Mouse (Mus musculus) G1E (cell line): ENCODE measurements around the gene Sh3kbp1. TPM values are rescaled to one million over a fixed set of nuclear protein-coding genes. Genes with fewer than 3 reads are reported as not detected.

Experiments used
- ATAC-seq: 2 replicates; pipeline ENCODE4 v1.8.0; 2016; ENCODE audit warnings: mild to moderate bottlenecking; ENCODE audit not compliant: insufficient number of reproducible peaks, poor library complexity, low FRiP score, severe bottlenecking; ENCODE audit errors: extremely low read depth
- DNase-seq: peaks from one replicate; pipeline ENCODE4 v3.0.0; 2012; ENCODE audit warnings: low spot score
- H3K27me3 ChIP-seq: 2 replicates; pipeline ENCODE4 v1.6.1; 2012; ENCODE audit warnings: mild to moderate bottlenecking, low read length, inconsistent platforms; ENCODE audit not compliant: insufficient read depth
- H3K36me3 ChIP-seq: replicated peaks from 2 replicates; pipeline ENCODE3; 2012; ENCODE audit warnings: mild to moderate bottlenecking, inconsistent platforms
- H3K4me1 ChIP-seq: 2 replicates; pipeline ENCODE4 v1.6.1; 2012; ENCODE audit warnings: low read depth, low read length, inconsistent platforms, mixed read lengths; ENCODE audit not compliant: insufficient read depth
- H3K4me3 ChIP-seq: 2 replicates; pipeline ENCODE4 v1.5.1; 2012; ENCODE audit warnings: low read depth, mild to moderate bottlenecking, inconsistent platforms, low read length, moderate library complexity, mixed read lengths
- H3K9me3 ChIP-seq: replicated peaks from 2 replicates; pipeline ENCODE4 v1.6.1; 2012; ENCODE audit warnings: inconsistent platforms
- CTCF ChIP-seq: IDR thresholded peaks from 2 replicates; pipeline ENCODE4 v1.5.1; 2012; ENCODE audit warnings: low read depth, low read length, inconsistent platforms, mixed read lengths
- GATA1 ChIP-seq: IDR thresholded peaks from 2 replicates; pipeline ENCODE4 v1.6.1; 2012; ENCODE audit warnings: borderline replicate concordance, low read length, inconsistent platforms, mixed read lengths
- GATA2 ChIP-seq: IDR thresholded peaks from 2 replicates; pipeline ENCODE4 v1.6.1; 2012; ENCODE audit warnings: low read depth, low read length, inconsistent platforms, borderline replicate concordance
- POLR2AphosphoS5 ChIP-seq: IDR thresholded peaks from 2 replicates; pipeline ENCODE4 v1.6.1; 2012; ENCODE audit warnings: low read depth, low read length, inconsistent platforms; ENCODE audit not compliant: insufficient replicate concordance
- TAL1 ChIP-seq: conservative IDR thresholded peaks from 2 replicates; pipeline ENCODE4 v1.6.1; 2012; ENCODE audit warnings: low read depth, low read length, inconsistent platforms, mixed read lengths
- polyA plus RNA-seq: library from polyadenylated mRNA; stranded (reverse); fragments of >175 nt; gene quantifications from 2 replicates; pipeline ENCODE4 v1.2.3, GENCODE M21; 2012
- total RNA-seq, 2 experiments: library from RNA; stranded (forward) in 1 of 2; stranded (reverse) in 1 of 2; fragments of 200-1000 nt in 1 of 2; fragments of >200 nt in 1 of 2; fragmentation: Nextera tagmentation in 1 of 2; gene quantifications; 2 replicates each; pipeline ENCODE4 v1.2.3; 2014 to 2017

The Sh3kbp1 gene
- total and polyA plus RNA-seq, 3 experiments, result 13.3 to 242 (median 231) TPM

- peak; percentile 3 for DNase-seq
- Histone ChIP-seq H3K9me3 (no peaks in the 10 kb centered on the region), H3K4me3 (no peak overlapping the region), H3K27me3 (no peaks in the 10 kb centered on the region), H3K36me3 (peaks cover 13% of the 10 kb centered on the region), H3K4me1 (peaks cover 83% of the 10 kb centered on the region)
- TF ChIP-seq POLR2AphosphoS5, result no peak
- peak; percentile 61; the same call in 1 of the 2 replicates for ATAC-seq
Measured at GRCm38 (mm10) chrX:159647564-159647963, 20.5 kb downstream of the Sh3kbp1 start.

- peaks cover 73% of the 10 kb centered on the region for H3K4me1 ChIP-seq
- no peak for DNase-seq
- no peaks in the 10 kb centered on the region for H3K9me3 ChIP-seq
- TF ChIP-seq POLR2AphosphoS5 (no peak), GATA2 (no peak), GATA1 (no peak), TAL1 (no peak), CTCF (no peak)
- no peak overlapping the region for H3K4me3 ChIP-seq
- H3K27me3 ChIP-seq, result no peaks in the 10 kb centered on the region
- peaks cover 13% of the 10 kb centered on the region for H3K36me3 ChIP-seq
- no peak for ATAC-seq
Measured at GRCm38 (mm10) chrX:159648598-159648997, 21.5 kb downstream of the Sh3kbp1 start.

- no peak for DNase-seq
- Histone ChIP-seq H3K27me3 (no peaks in the 10 kb centered on the region), H3K9me3 (no peaks in the 10 kb centered on the region), H3K4me3 (no peak overlapping the region; the same call in 1 of the 2 replicates), H3K36me3 (peaks cover 10% of the 10 kb centered on the region), H3K4me1 (peaks cover 58% of the 10 kb centered on the region)
- TF ChIP-seq GATA1, result no peak
- TF ChIP-seq POLR2AphosphoS5, result no peak
- no peak for TF ChIP-seq TAL1
- TF ChIP-seq CTCF, result no peak
- TF ChIP-seq GATA2, result no peak
- ATAC-seq, result no peak
Measured at GRCm38 (mm10) chrX:159650130-159650678, 23.1 kb downstream of the Sh3kbp1 start.

GRCm38 (mm10) chrX:159650727-159651126, 23.7 kb downstream of the Sh3kbp1 start:
- H3K4me1 ChIP-seq, result peaks cover 53% of the 10 kb centered on the region
- ATAC-seq (no peak), DNase-seq (no peak)
- H3K9me3 ChIP-seq, result no peaks in the 10 kb centered on the region
- H3K4me3 ChIP-seq, result no peak overlapping the region
- no peaks in the 10 kb centered on the region for H3K27me3 ChIP-seq
- H3K36me3 ChIP-seq, result peaks cover 10% of the 10 kb centered on the region
- TF ChIP-seq POLR2AphosphoS5 (no peak), GATA1 (no peak), GATA2 (no peak), CTCF (no peak)

- Histone ChIP-seq H3K4me1 (peaks cover 35% of the 10 kb centered on the region), H3K4me3 (no peak overlapping the region), H3K27me3 (no peaks in the 10 kb centered on the region), H3K9me3 (no peaks in the 10 kb centered on the region), H3K36me3 (no peaks in the 10 kb centered on the region)
- 0 out of 2 replicates have a peak, but pooled peaks have one; percentile 9 for TF ChIP-seq CTCF
- no peak for TF ChIP-seq GATA1
- DNase-seq (no peak), ATAC-seq (no peak)
Measured at GRCm38 (mm10) chrX:159671388-159671787, 44.3 kb downstream of the Sh3kbp1 start.

- H3K4me3 ChIP-seq, result no peak overlapping the region
- no peak for TF ChIP-seq GATA1
- TF ChIP-seq CTCF, result no peak
- no peak for TF ChIP-seq POLR2AphosphoS5
- no peak for TF ChIP-seq TAL1
- H3K4me1 ChIP-seq, result peaks cover 40% of the 10 kb centered on the region
- H3K9me3 ChIP-seq, result no peaks in the 10 kb centered on the region
- DNase-seq (no peak), ATAC-seq (no peak)
- H3K36me3 ChIP-seq, result no peaks in the 10 kb centered on the region
- no peaks in the 10 kb centered on the region for H3K27me3 ChIP-seq
Measured at GRCm38 (mm10) chrX:159672466-159672865, 45.4 kb downstream of the Sh3kbp1 start.

GRCm38 (mm10) chrX:159676242-159676641, 49.2 kb downstream of the Sh3kbp1 start:
- DNase-seq (peak; percentile 18), ATAC-seq (peak; percentile 69)
- TF ChIP-seq GATA1 (no peak), TAL1 (no peak), GATA2 (no peak), POLR2AphosphoS5 (no peak), CTCF (no peak)
- no peaks in the 10 kb centered on the region for H3K27me3 ChIP-seq
- H3K9me3 ChIP-seq, result no peaks in the 10 kb centered on the region
- peaks cover 2% of the 10 kb centered on the region for H3K36me3 ChIP-seq
- H3K4me3 ChIP-seq, result no peak overlapping the region; the same call in 1 of the 2 replicates
- peaks cover 59% of the 10 kb centered on the region for H3K4me1 ChIP-seq
